Mouse (Mus musculus) forebrain, embryonic 16.5 days (tissue): ENCODE measurements around the gene Rhox10. TPM values are rescaled to one million over a fixed set of nuclear protein-coding genes. Genes with fewer than 3 reads are reported as not detected.
"Not testable (repeated sequence)": the region's sequence is repeated elsewhere in the genome, so short reads cannot be mapped to it uniquely, and the experiment has no call there.

ENCODE experiments used
- ATAC-seq: fragments of 200-750 bp; cut with Nextera tagmentation; 2 replicates; pipeline ENCODE4 v1.8.0; 2017; ENCODE audit warnings: mild to moderate bottlenecking, moderate library complexity
- H3K27ac ChIP-seq: fragments of 300-500 bp; sonication (generic); 2 replicates; pipeline ENCODE4 v1.5.1; 2014; ENCODE audit warnings: low read length, control low read depth
- H3K27me3 ChIP-seq: fragments of 300-500 bp; sonication (generic); replicated peaks from 2 replicates; pipeline ENCODE4 v1.6.1; 2014; ENCODE audit warnings: low read length; ENCODE audit not compliant: control insufficient read depth, insufficient read depth
- H3K36me3 ChIP-seq: fragments of 300-500 bp; sonication (generic); 2 replicates; pipeline ENCODE4 v1.6.1; 2014; ENCODE audit not compliant: control insufficient read depth, insufficient read depth
- H3K4me1 ChIP-seq: fragments of 300-500 bp; sonication (generic); replicated peaks from 2 replicates; pipeline ENCODE4 v1.6.1; 2014; ENCODE audit warnings: low read length; ENCODE audit not compliant: control insufficient read depth, insufficient read depth
- H3K4me2 ChIP-seq: fragments of 300-500 bp; sonication (generic); 2 replicates; pipeline ENCODE4 v1.6.1; 2014; ENCODE audit warnings: mild to moderate bottlenecking, low read length, control low read depth
- H3K4me3 ChIP-seq: fragments of 300-500 bp; sonication (generic); replicated peaks from 2 replicates; pipeline ENCODE4 v1.5.1; 2014; ENCODE audit warnings: mild to moderate bottlenecking, low read length, control low read depth
- H3K9ac ChIP-seq: fragments of 300-500 bp; sonication (generic); replicated peaks from 2 replicates; pipeline ENCODE4 v1.6.1; 2014; ENCODE audit warnings: low read depth, low read length, control low read depth
- H3K9me3 ChIP-seq: fragments of 300-500 bp; sonication (generic); 2 replicates; pipeline ENCODE4 v1.6.1; 2016; ENCODE audit warnings: low read length; ENCODE audit not compliant: control insufficient read depth
- WGBS: fragments of 180-500 bp; shearing (Covaris S2); extraction: QIAGEN DNeasy Blood & Tissue Kit; methylation state at CpG from one replicate; pipeline ENCODE4 v1.1.7; 2014; 5-methylcytosine and 5-hydroxymethylcytosine counted together
- polyA plus RNA-seq: library from polyadenylated mRNA; unstranded; fragments of >200 nt; fragmentation: Nextera tagmentation; extraction: Ambion mirVana; gene quantifications from 2 replicates; pipeline ENCODE4 v1.2.1, GENCODE M21; 2015

The Rhox10 gene
- not detected in 2 replicates for polyA plus RNA-seq

- H3K4me1 ChIP-seq: no peaks in the 10 kb centered on the region
- no peak for ATAC-seq
Measured at GRCm38 (mm10) chrX:38066175-38066574, at the start of gene Rhox10. Gene Rhox10 (plus strand): TSS chrX:38066475.

GRCm38 (mm10) chrX:38018597-38018996, 47.7 kb upstream of the Rhox10 start, which contains the start of gene Btg1-ps1:
Gene Btg1-ps1 (minus strand): TSS chrX:38018815.
- H3K9me3 ChIP-seq, ATAC-seq, H3K9ac ChIP-seq, H3K4me3 ChIP-seq, H3K4me2 ChIP-seq, H3K27me3 ChIP-seq, H3K36me3 ChIP-seq, H3K4me1 ChIP-seq, H3K27ac ChIP-seq: not testable (repeated sequence)

More at GRCm38 (mm10) chrX:38066175-38066574, at the start of gene Rhox10:
- Histone ChIP-seq H3K27ac (no peak within 1 kb of the TSS), H3K36me3 (no peaks in the 10 kb centered on the region), H3K4me2 (no peak within 1 kb of the TSS), H3K9me3 (no peaks in the 10 kb centered on the region), H3K27me3 (no peaks in the 10 kb centered on the region), H3K4me3 (no peak within 1 kb of the TSS), H3K9ac (no peak within 1 kb of the TSS)
- 87% methylated on average over 11 of the region's 11 CpGs for WGBS

- no peaks in the 10 kb centered on the region for H3K4me1 ChIP-seq
- ATAC-seq: no peak
- H3K36me3 ChIP-seq: no peaks in the 10 kb centered on the region
- no peak overlapping the region for H3K4me3 ChIP-seq
- no peak overlapping the region for H3K4me2 ChIP-seq
- H3K27ac ChIP-seq: no peak overlapping the region
- WGBS: 42% methylated on average over 2 of the region's 2 CpGs
- no peaks in the 10 kb centered on the region for H3K27me3 ChIP-seq
- H3K9me3 ChIP-seq: no peaks in the 10 kb centered on the region
- H3K9ac ChIP-seq: no peak overlapping the region
Measured at GRCm38 (mm10) chrX:38033841-38034240, 32.4 kb upstream of the Rhox10 start.

- Histone ChIP-seq H3K27ac (no peak overlapping the region), H3K9ac (no peak overlapping the region), H3K4me1 (no peaks in the 10 kb centered on the region), H3K4me3 (no peak overlapping the region), H3K4me2 (no peak overlapping the region), H3K36me3 (no peaks in the 10 kb centered on the region), H3K27me3 (no peaks in the 10 kb centered on the region), H3K9me3 (no peaks in the 10 kb centered on the region)
- WGBS: 90% methylated on average over 5 of the region's 5 CpGs
- no peak for ATAC-seq
Measured at GRCm38 (mm10) chrX:38039666-38040065, 26.6 kb upstream of the Rhox10 start.

GRCm38 (mm10) chrX:38043014-38043413, 23.3 kb upstream of the Rhox10 start, which contains the start of gene Btg1-ps2:
Gene Btg1-ps2 (minus strand): TSS chrX:38043114.
- not testable (repeated sequence) for H3K27ac ChIP-seq, H3K4me2 ChIP-seq, ATAC-seq, H3K27me3 ChIP-seq, H3K4me3 ChIP-seq, H3K36me3 ChIP-seq, H3K4me1 ChIP-seq, H3K9ac ChIP-seq, H3K9me3 ChIP-seq

GRCm38 (mm10) chrX:38061544-38061943, 4.7 kb upstream of the Rhox10 start:
- no peaks in the 10 kb centered on the region for H3K27me3 ChIP-seq
- no peaks in the 10 kb centered on the region for H3K9me3 ChIP-seq
- WGBS: 4% methylated on average over 1 of the region's 1 CpGs
- no peak for ATAC-seq
- H3K36me3 ChIP-seq: no peaks in the 10 kb centered on the region
- H3K4me3 ChIP-seq: no peak overlapping the region
- H3K27ac ChIP-seq: no peak overlapping the region
- H3K9ac ChIP-seq: no peak overlapping the region
- no peaks in the 10 kb centered on the region for H3K4me1 ChIP-seq
- no peak overlapping the region for H3K4me2 ChIP-seq

GRCm38 (mm10) chrX:38084226-38084625, 18.0 kb downstream of the Rhox10 start:
- 27% methylated on average over 12 of the region's 12 CpGs for WGBS
- Histone ChIP-seq H3K27ac (no peak overlapping the region), H3K9ac (no peak overlapping the region), H3K9me3 (no peaks in the 10 kb centered on the region), H3K36me3 (no peaks in the 10 kb centered on the region), H3K4me2 (no peak overlapping the region), H3K4me3 (no peak overlapping the region), H3K4me1 (no peaks in the 10 kb centered on the region), H3K27me3 (no peaks in the 10 kb centered on the region)
- ATAC-seq: peak; percentile 57; the same call in 1 of the 2 replicates

- Histone ChIP-seq H3K36me3 (no peaks in the 10 kb centered on the region), H3K27me3 (no peaks in the 10 kb centered on the region), H3K27ac (no peak within 1 kb of the TSS), H3K4me3 (no peak within 1 kb of the TSS), H3K4me1 (no peaks in the 10 kb centered on the region), H3K9ac (no peak within 1 kb of the TSS), H3K9me3 (no peaks in the 10 kb centered on the region), H3K4me2 (no peak within 1 kb of the TSS)
- no peak for ATAC-seq
- WGBS: 90% methylated on average over 9 of the region's 9 CpGs
Measured at GRCm38 (mm10) chrX:38085041-38085440, 18.8 kb downstream of the Rhox10 start, which contains the start of gene Rhox11. Gene Rhox11 (minus strand): TSS chrX:38085141.

GRCm38 (mm10) chrX:38110807-38111206, 44.5 kb downstream of the Rhox10 start, which contains the start of gene Rhox12:
Gene Rhox12 (minus strand): TSS chrX:38110907.
- Histone ChIP-seq H3K9me3 (no peaks in the 10 kb centered on the region), H3K27ac (no peak within 1 kb of the TSS), H3K4me2 (no peak within 1 kb of the TSS), H3K4me1 (no peaks in the 10 kb centered on the region), H3K36me3 (no peaks in the 10 kb centered on the region), H3K4me3 (no peak within 1 kb of the TSS), H3K9ac (no peak within 1 kb of the TSS), H3K27me3 (no peaks in the 10 kb centered on the region)
- 78% methylated on average over 4 of the region's 4 CpGs for WGBS
- no peak for ATAC-seq

GRCm38 (mm10) chrX:38120982-38121381, 54.7 kb downstream of the Rhox10 start, which contains the start of gene Rhox13:
Gene Rhox13 (plus strand): TSS chrX:38121219.
- ATAC-seq: no peak
- 98% methylated on average over 20 of the region's 20 CpGs for WGBS
- Histone ChIP-seq H3K9me3 (0 out of 2 replicates have a peak, but pooled peaks cover 2% of the 10 kb centered on the region), H3K27me3 (no peaks in the 10 kb centered on the region), H3K4me2 (no peak within 1 kb of the TSS), H3K27ac (no peak within 1 kb of the TSS), H3K36me3 (no peaks in the 10 kb centered on the region), H3K9ac (no peak within 1 kb of the TSS), H3K4me1 (no peaks in the 10 kb centered on the region), H3K4me3 (no peak within 1 kb of the TSS)
